Mouse (Mus musculus) cortical plate, adult 2 months (tissue): ENCODE results near the gene Dnaic2.

Experiments
- CTCF ChIP-seq: fragments of 200-500 bp; IDR thresholded peaks from 2 replicates; pipeline ENCODE4 v1.5.1; 2011; ENCODE audit warnings: mild to moderate bottlenecking, control low read depth, low read length; ENCODE audit not compliant: insufficient read depth; ENCODE audit errors: extremely low read depth
- POLR2A ChIP-seq: fragments of 200-500 bp; IDR thresholded peaks from 2 replicates; pipeline ENCODE4 v1.6.1; 2011; ENCODE audit warnings: mild to moderate bottlenecking, low read length, control low read depth; ENCODE audit not compliant: insufficient read depth; ENCODE audit errors: extremely low read depth

DNA sequence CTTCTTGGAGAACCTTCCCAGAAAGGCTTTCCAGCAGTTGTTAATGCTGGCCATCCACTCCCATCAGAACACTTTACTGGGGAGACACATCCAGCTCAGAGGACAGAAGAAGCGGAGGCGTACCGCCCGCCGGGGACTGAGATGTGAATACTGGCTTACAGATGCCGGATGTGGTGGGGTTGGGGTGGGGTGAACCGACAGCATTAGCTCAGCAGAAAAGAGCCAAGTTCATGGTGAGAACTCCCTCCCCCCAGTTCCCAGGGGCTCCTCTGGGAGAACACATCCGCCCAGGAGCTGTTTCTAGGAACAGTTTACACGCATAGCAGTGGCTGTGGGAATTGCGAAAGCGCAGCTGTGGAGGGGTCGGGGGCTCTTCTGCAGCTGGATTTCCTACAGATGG lies 27.7 kb upstream of the Dnaic2 start:
- no peak for TF ChIP-seq POLR2A
- TF ChIP-seq CTCF: no peak
